8 mouse cellular contexts compared by ENCODE assay signal in genomic region chr7:80294062-80294763, GRCm38 (mm10). TPM values are rescaled to one million over a fixed set of nuclear protein-coding genes. Genes with fewer than 3 reads are reported as not detected.
DNase-seq lines count a peak whose midpoint lies in the region; ATAC-seq lines count a peak whose summit lies in the region.

Gene Prc1, plus strand, starts transcription at chr7:80294450.

- H3K27me3 ChIP-seq in intestine, embryonic 14.5 days (replicated peaks; ENCODE audit: control insufficient read depth, insufficient read depth, low read length) = no peaks in the 10 kb centered on the region

- peak; percentile 99 for ATAC-seq in intestine, embryonic 14.5 days (replicated peaks; ENCODE audit: low FRiP score, low TSS enrichment, low read depth)

- no peaks in the 10 kb centered on the region for H3K9me3 ChIP-seq in intestine, embryonic 14.5 days (ENCODE audit: control insufficient read depth, low read length)

- peaks cover 15% of the 10 kb centered on the region for H3K36me3 ChIP-seq in intestine, embryonic 14.5 days (ENCODE audit: control insufficient read depth, insufficient read depth, low read length)

- H3K4me2 ChIP-seq in intestine, embryonic 14.5 days (ENCODE audit: low read length) = peak within 1 kb of the TSS; percentile 54

- peak within 1 kb of the TSS; percentile 62 for H3K27ac ChIP-seq in intestine, embryonic 14.5 days (ENCODE audit: low read depth)

- intact Hi-C loops in left cerebral cortex, postnatal 14 days (cut with DNase I) = no loop called here

- DNase-seq in adrenal gland, adult 18-20 months (ENCODE audit: low spot score in 2 of 2) = peak; percentile 97 to 98
- DNase-seq in embryo, embryonic 11 days = peak; percentile 98
- DNase-seq in gastrocnemius, postnatal 25 days = peak; percentile 99
- DNase-seq in intestine, embryonic 14.5 days (ENCODE audit: low spot score) = peak; percentile 100
- DNase-seq in left cerebral cortex, postnatal 14 days (ENCODE audit: low spot score in 2 of 2) = peak; percentile 98
- peak; percentile 98 for DNase-seq in mesoderm, embryonic 11.5 days (ENCODE audit: low read depth, low spot score)
- DNase-seq in right cerebral cortex, postnatal 36 days (ENCODE audit: low spot score in 2 of 2) = peak; percentile 97 to 98
- peak; percentile 99 for DNase-seq in yolk sac, embryonic 10.5 days (ENCODE audit: low spot score)

- H3K4me3 ChIP-seq in intestine, embryonic 14.5 days (ENCODE audit: low read depth, low read length) = peak within 1 kb of the TSS; percentile 55

- H3K4me1 ChIP-seq in intestine, embryonic 14.5 days (replicated peaks; ENCODE audit: control insufficient read depth, insufficient read depth, low read length) = peaks cover 12% of the 10 kb centered on the region

- H3K9ac ChIP-seq in intestine, embryonic 14.5 days (ENCODE audit: low read length) = peak within 1 kb of the TSS; percentile 50

- WGBS in intestine, embryonic 14.5 days = under 1% methylated on average over 52 of the region's 52 CpGs

RNA-seq across cellular contexts. Expression of gene Prc1, which starts in this region (rescaled TPM):
- 1 to 10 TPM; 3.6 to 4.6 TPM for total RNA-seq in adrenal gland, adult 18-20 months (2021)
- total RNA-seq in gastrocnemius, postnatal 25 days (2021) = 1 to 10 TPM; 2.4 to 2.9 TPM
- polyA plus RNA-seq in intestine, embryonic 14.5 days (2014; fragmentation: Nextera tagmentation; extraction: Ambion mirVana) = 149 and 157 TPM in 2 replicates
- total RNA-seq in left cerebral cortex, postnatal 14 days (2021) = 1 to 10 TPM; 3.2 to 3.8 TPM

Comparison
In these comparisons a context has a peak if more than half of its experiments do, and no peak if none do; other contexts are left out.
1. Peak in every context shown above with its lines: DNase-seq, ATAC-seq, H3K4me3 ChIP-seq and H3K27ac ChIP-seq.